Mouse (Mus musculus) urinary bladder, postnatal 4 days (tissue): ENCODE results near the gene Mrpl42.

ENCODE experiments used
- DNase-seq, 2 experiments: peaks; one replicate each; pipeline ENCODE4 v3.0.0; 2021 to 2022; ENCODE audit warnings: low spot score in 2 of 2

The Mrpl42 gene

DNA sequence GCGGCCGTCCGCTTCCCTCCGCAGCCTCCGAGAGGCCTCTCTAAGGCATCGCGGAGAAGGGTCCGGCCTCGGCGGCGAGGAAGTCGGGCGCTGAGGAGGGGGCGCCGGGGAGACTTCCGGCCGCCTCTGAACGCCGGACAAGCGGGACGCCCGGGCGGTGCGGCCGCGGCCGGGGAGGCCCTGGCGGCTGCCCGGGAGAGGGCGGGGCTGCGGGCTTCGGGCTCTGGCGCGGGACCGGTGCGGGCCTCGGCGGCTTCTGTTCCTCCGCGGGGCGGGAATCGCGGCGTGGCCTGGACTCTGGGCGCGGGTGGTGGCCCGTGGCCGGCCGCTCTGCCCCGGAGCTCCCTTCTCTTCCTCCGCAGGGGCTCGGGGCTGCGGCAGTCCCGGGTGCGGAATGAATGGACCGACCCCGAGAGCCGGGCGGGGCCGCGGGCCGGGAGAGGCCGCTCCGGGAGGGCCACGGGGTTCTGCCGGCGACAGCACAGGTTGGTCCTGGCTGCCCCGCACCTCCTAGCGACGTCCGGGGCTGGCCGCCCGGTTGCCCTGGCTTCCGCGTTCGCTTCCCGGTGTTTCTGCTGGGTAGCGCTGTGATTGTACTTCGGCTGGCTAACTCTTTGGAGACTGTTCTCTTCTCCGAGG is 13.7 kb upstream of the Mrpl42 start:
- DNase-seq: peak; percentile 43 to 60

- peak; percentile 97 to 99 for DNase-seq
Observed at GRCm38 (mm10) chr10:95514656-95515292, 13.0 kb upstream of the Mrpl42 start, which contains the start of gene Ube2n. TSS of gene Ube2n (plus strand) at chr10:95515145.

DNA sequence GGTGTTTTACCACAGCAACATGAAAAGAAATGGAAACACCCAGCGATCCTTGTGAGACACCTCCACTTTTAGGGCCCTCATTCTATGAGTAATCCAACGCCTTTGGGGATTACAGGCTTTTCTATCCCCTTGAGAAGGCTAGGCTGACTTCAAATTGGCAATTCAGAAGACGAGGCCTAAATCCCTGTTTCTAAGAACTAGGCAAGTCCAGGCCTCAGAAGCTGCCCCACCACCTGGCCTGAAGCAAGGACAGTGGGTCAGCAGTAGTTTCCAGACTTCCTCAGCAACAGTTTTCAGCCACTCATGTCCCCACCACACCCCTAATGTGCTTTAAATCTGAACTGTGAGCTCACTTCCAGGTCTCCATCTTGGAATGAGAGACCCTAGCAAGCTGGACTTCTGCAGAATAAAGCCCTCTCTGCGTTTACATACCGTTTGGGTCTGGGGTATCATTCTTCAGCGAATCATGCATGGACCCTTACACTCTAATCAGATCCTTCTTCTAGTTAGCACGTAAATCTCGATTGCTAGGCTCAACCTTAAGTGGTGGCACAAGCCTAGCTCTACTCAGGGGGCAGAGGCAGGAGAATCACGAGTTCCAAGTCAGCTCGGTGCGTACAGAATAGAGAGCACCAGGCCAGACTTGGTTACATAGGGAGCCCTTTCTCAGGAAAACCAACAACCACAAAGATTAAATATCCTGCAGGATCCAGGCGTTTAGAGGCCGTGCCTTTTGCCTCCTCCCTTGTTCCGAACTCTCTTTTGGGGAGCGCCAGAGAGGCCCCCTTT is 12.2 kb upstream of the Mrpl42 start:
- no peak for DNase-seq

GRCm38 (mm10) chr10:95512635-95513034 is 10.9 kb upstream of the Mrpl42 start:
- no peak for DNase-seq

DNA sequence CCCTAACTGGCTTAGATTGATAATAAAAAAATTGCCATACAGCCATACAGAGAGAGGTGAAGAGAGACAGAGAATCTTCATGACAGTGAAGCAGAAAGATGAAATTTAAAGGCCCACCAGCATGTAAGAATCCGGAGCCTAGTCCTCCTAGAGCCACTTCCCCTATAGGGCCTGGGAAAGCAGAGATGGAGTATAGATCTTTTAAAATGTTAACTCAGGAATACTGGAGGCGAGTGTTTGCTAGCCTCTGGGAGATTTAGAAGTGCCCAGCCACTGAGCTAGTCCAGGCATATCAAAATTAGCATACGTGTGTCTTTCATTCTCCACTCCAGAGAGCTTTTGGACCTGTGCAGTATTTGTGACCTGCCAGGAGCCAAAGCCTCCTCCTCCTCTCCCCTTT is 7.5 kb upstream of the Mrpl42 start:
- no peak for DNase-seq

- no peak for DNase-seq
Observed at GRCm38 (mm10) chr10:95508793-95509192, 7.1 kb upstream of the Mrpl42 start.

- no peak for DNase-seq
Observed at GRCm38 (mm10) chr10:95508126-95508525, 6.4 kb upstream of the Mrpl42 start.

- no peak for DNase-seq
Observed at GRCm38 (mm10) chr10:95504341-95504740, 2.6 kb upstream of the Mrpl42 start.

- no peak for DNase-seq
Observed at GRCm38 (mm10) chr10:95503443-95504235, 1.9 kb upstream of the Mrpl42 start.

GRCm38 (mm10) chr10:95501033-95501432 is 707 bp downstream of the Mrpl42 start:
- DNase-seq: no peak

GRCm38 (mm10) chr10:95494268-95494667 is 7.5 kb downstream of the Mrpl42 start:
- DNase-seq: no peak

DNA sequence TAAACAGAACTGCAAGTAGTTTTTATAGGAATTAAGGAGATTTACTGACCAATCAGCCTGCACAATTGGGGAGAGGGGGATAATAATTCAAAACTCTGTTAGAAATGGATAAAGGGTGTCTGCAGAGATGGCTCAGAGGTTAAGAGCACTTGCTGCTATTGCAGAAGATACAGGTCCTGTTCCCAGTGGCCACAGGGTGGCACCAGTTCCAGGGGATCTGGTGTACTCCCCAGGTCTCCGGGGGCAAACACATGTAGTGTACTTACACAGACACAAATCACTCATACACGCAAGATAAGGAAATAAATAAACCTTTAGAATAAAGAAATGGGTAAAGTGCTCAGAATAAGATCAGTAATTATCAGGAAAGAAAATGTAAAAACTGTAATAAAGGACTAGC is 12.1 kb downstream of the Mrpl42 start:
- no peak for DNase-seq

DNA sequence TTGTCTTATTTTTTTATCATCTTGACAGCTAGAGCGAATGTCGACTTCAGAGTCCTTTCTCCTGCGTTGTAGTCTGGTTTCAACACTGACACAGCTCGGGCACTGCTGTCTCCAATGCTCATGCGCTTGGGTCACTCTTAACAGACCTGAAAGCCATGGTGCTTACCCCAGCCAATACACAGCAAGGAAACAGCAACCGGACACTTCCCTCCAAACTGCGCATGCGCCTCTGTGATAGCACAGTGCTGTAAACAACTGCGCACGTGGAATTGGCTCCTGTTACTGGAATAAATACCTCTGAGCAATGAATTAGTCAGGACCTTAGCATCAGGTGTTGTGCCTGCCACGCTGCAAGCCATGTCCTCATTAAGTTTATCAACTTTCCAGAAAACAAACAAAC is 24.2 kb downstream of the Mrpl42 start:
- no peak for DNase-seq

DNA sequence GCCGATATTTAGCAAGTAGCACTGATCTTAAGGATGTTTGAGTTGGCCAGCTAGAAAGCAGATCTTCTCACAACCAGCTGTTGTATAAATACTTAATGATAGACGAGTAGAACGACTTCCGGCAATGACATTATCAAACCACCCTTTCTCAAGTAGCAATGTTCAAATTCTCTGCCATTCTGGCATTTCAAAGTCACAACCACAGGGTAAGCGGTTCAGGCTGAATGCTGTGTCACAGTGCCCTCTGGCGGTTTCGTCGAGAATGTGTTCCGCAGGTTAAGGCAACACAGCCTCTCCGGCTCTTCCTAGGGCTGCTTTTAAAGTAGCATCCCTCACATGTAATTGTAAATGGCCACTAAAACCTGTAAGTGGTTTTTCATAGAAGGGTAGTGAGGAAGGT is 25.8 kb downstream of the Mrpl42 start:
- peak; percentile 71 to 88 for DNase-seq

GRCm38 (mm10) chr10:95471889-95472547 is 29.7 kb downstream of the Mrpl42 start:
- no peak for DNase-seq

DNA sequence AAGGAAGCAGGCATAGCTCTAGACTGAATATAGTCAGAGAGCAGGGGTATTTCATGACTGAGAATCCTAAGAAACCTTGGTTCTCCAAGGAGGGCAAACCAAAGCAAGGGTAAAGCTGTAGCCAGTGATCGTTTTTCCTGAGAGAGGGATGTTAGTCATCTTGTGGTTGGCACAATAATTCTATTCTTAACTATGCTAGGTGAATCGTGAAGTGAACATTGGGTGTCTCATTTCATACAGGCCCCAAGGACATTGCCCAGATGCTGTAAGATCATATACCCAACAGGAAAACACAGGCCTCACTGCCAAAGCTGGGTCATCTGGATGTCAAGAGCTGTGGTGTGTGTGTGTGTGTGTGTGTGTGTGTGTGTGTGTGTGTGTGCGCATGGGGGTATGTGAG is 30.6 kb downstream of the Mrpl42 start:
- no peak for DNase-seq

GRCm38 (mm10) chr10:95468894-95469293 is 32.8 kb downstream of the Mrpl42 start:
- no peak for DNase-seq

- DNase-seq: no peak
Observed at GRCm38 (mm10) chr10:95465485-95465896, 36.2 kb downstream of the Mrpl42 start.

DNA sequence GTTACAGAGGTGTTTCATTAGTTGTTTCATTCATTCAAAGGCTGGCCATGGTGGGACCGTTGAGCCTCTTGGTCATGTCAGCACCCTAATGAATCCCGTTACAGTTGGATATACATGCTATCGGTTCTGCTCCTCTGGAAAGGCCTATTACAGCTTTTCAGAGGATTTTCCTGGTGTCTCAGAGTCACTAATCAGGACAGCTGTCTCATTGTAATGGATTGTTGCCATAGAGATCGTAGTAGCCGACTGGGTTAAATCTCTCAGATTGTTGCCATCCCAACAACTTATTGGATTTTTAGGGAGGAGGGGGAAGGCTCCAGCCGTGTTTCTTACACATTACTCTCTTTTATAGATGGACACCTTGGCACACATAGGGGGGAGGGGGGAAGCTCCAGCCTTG is 37.2 kb downstream of the Mrpl42 start:
- DNase-seq: no peak

- DNase-seq: no peak
Observed at GRCm38 (mm10) chr10:95462231-95462630, 39.5 kb downstream of the Mrpl42 start.

- DNase-seq: no peak
Observed at GRCm38 (mm10) chr10:95461053-95461553, 40.6 kb downstream of the Mrpl42 start.
